In the genomic region with DNA sequence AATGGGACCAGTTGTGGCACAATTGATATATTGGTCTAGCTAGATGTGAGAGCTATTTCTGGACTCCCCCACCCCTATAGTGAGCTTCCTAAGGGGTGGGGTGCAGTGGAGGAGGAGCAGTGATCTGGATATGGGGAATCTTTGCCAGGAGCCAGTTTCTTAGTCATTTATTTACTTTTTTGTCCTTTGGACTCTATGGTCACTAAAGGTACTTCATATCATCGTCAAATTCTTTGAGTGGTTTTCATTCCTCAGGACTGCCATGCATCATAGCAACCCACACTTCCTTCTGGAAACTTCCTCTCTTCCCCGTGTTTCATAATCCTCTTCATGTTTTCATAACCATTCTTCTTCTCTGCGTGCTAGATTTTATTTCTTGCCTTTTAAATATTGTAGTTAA, we compare ENCODE assay signal across 20 mouse cellular contexts.
DNase-seq lines count a peak whose midpoint lies in the region; ATAC-seq and TF ChIP-seq lines count a peak whose summit lies in the region.
"Had no signal": no experiment of that assay in that cellular context is flagged by ENCODE, and none has a peak within 500 bp of the region (broad histone marks: within the 10 kb centered on the region; RNA-seq: fewer than 3 reads in every experiment).

No protein-coding gene starts in this region.

- H3K4me1 ChIP-seq in intestine, embryonic 16.5 days (ENCODE audit: control insufficient read depth, insufficient read depth, low read length) = 0 out of 2 replicates have a peak, but pooled peaks cover 6% of the 10 kb centered on the region
- no peaks in the 10 kb centered on the region for H3K4me1 ChIP-seq in intestine, postnatal 0 days (replicated peaks; ENCODE audit: control insufficient read depth, insufficient read depth, low read length)
- H3K4me1 ChIP-seq in kidney, postnatal 0 days (replicated peaks; ENCODE audit: insufficient read depth, low read length) = peaks cover 10% of the 10 kb centered on the region; the same call in 1 of the 2 replicates
- H3K4me1 ChIP-seq in kidney, embryonic 14.5 days (ENCODE audit: control insufficient read depth, insufficient read depth, low read length) = peaks cover 8% of the 10 kb centered on the region; the same call in 1 of the 2 replicates
- H3K4me1 ChIP-seq in small intestine, adult 2 months (ENCODE audit: control insufficient read depth, insufficient read depth, insufficient read length, low read length) = peaks cover 26% of the 10 kb centered on the region; the same call in 1 of the 2 replicates
- H3K4me1 ChIP-seq: forebrain, embryonic 13.5 days; hindbrain, embryonic 12.5 days had no signal

- no peaks in the 10 kb centered on the region for H3K27me3 ChIP-seq in intestine, embryonic 16.5 days (replicated peaks; ENCODE audit: control insufficient read depth, insufficient read depth, low read length)
- no peaks in the 10 kb centered on the region for H3K27me3 ChIP-seq in intestine, postnatal 0 days (replicated peaks; ENCODE audit: control insufficient read depth, insufficient read depth, low read length)
- no peaks in the 10 kb centered on the region for H3K27me3 ChIP-seq in kidney, postnatal 0 days (ENCODE audit: insufficient read depth, low read length)
- no peaks in the 10 kb centered on the region for H3K27me3 ChIP-seq in kidney, embryonic 14.5 days (ENCODE audit: control insufficient read depth, insufficient read depth, low read length)
- H3K27me3 ChIP-seq in small intestine, adult 2 months (ENCODE audit: control insufficient read depth, insufficient read depth, low read length) = no peaks in the 10 kb centered on the region
- H3K27me3 ChIP-seq: embryonic facial prominence, embryonic 12.5 days; forebrain, embryonic 13.5 days; hindbrain, embryonic 12.5 days had no signal

- H3K9ac ChIP-seq in intestine, embryonic 16.5 days (ENCODE audit: low read depth, low read length) = no peak overlapping the region
- no peak overlapping the region for H3K9ac ChIP-seq in intestine, postnatal 0 days (ENCODE audit: low read depth, low read length)
- no peak overlapping the region for H3K9ac ChIP-seq in kidney, postnatal 0 days (ENCODE audit: low read depth, low read length)
- H3K9ac ChIP-seq in kidney, embryonic 14.5 days (ENCODE audit: low read depth, low read length) = no peak overlapping the region
- H3K9ac ChIP-seq: embryonic facial prominence, embryonic 12.5 days; forebrain, embryonic 13.5 days; forebrain, postnatal 0 days; hindbrain, embryonic 12.5 days had no signal

- 64% methylated on average over 3 of the region's 3 CpGs for WGBS in intestine, embryonic 16.5 days
- WGBS in intestine, postnatal 0 days = 44% methylated on average over 3 of the region's 3 CpGs
- 69% methylated on average over 3 of the region's 3 CpGs for WGBS in kidney, postnatal 0 days
- 76% methylated on average over 3 of the region's 3 CpGs for WGBS in kidney, embryonic 14.5 days
- WGBS in small intestine, adult 2 months = 26% methylated on average over 3 of the region's 3 CpGs

- peak; percentile 27 for ATAC-seq in intestine, embryonic 16.5 days
- no peak for ATAC-seq in intestine, postnatal 0 days
- ATAC-seq in kidney, postnatal 0 days (replicated peaks; ENCODE audit: low FRiP score, low read depth) = 0 out of 2 replicates have a peak, but pooled peaks have one; percentile 6
- no peak for ATAC-seq in kidney, embryonic 14.5 days (ENCODE audit: low FRiP score, low TSS enrichment)
- ATAC-seq: activated CD4-positive, CD25-positive, alpha-beta regulatory T cell, adult 4 months; forebrain, embryonic 13.5 days; forebrain, postnatal 0 days had no signal

- no peak overlapping the region for H3K27ac ChIP-seq in intestine, embryonic 16.5 days (ENCODE audit: low read length)
- no peak overlapping the region for H3K27ac ChIP-seq in intestine, postnatal 0 days (ENCODE audit: low read depth, low read length)
- H3K27ac ChIP-seq in kidney, postnatal 0 days = no peak overlapping the region
- no peak overlapping the region for H3K27ac ChIP-seq in kidney, embryonic 14.5 days (ENCODE audit: low read depth, low read length)
- H3K27ac ChIP-seq in small intestine, adult 2 months (ENCODE audit: insufficient read depth, low read depth, low read length) = peak overlapping the region; percentile 71
- H3K27ac ChIP-seq: embryonic facial prominence, embryonic 12.5 days; forebrain, embryonic 13.5 days; heart, embryonic 10.5 days; hindbrain, embryonic 12.5 days had no signal

- no peak overlapping the region for H3K4me3 ChIP-seq in intestine, embryonic 16.5 days (ENCODE audit: low read length)
- no peak overlapping the region for H3K4me3 ChIP-seq in intestine, postnatal 0 days (ENCODE audit: low read depth, low read length)
- H3K4me3 ChIP-seq in kidney, postnatal 0 days (replicated peaks; ENCODE audit: low read depth, low read length) = no peak overlapping the region
- H3K4me3 ChIP-seq in kidney, embryonic 14.5 days (ENCODE audit: low read length) = no peak overlapping the region
- H3K4me3 ChIP-seq in small intestine, adult 2 months (ENCODE audit: low read depth, low read length) = no peak overlapping the region
- H3K4me3 ChIP-seq: embryonic facial prominence, embryonic 12.5 days; forebrain, embryonic 13.5 days; heart, embryonic 10.5 days; hindbrain, embryonic 12.5 days had no signal

- no peaks in the 10 kb centered on the region for H3K9me3 ChIP-seq in intestine, embryonic 16.5 days (ENCODE audit: control insufficient read depth, low read length)
- H3K9me3 ChIP-seq in intestine, postnatal 0 days (ENCODE audit: control insufficient read depth) = no peaks in the 10 kb centered on the region
- H3K9me3 ChIP-seq in kidney, postnatal 0 days (replicated peaks; ENCODE audit: low read length) = no peaks in the 10 kb centered on the region
- H3K9me3 ChIP-seq in kidney, embryonic 14.5 days (ENCODE audit: control insufficient read depth, low read length) = no peaks in the 10 kb centered on the region
- H3K9me3 ChIP-seq: embryonic facial prominence, embryonic 12.5 days; forebrain, embryonic 13.5 days; heart, embryonic 10.5 days; hindbrain, embryonic 12.5 days had no signal

- no peak for TF ChIP-seq CTCF in intestine, postnatal 0 days (IDR thresholded peaks at IDR 0.05; ENCODE audit: low read depth)
- TF ChIP-seq CTCF in kidney, postnatal 0 days (IDR thresholded peaks at IDR 0.05; ENCODE audit: low read depth) = no peak
- TF ChIP-seq CTCF in small intestine, adult 2 months (IDR thresholded peaks at IDR 0.05; ENCODE audit: extremely low read depth, insufficient read length, insufficient replicate concordance, low read depth, low read length) = no peak

- no peaks in the 10 kb centered on the region for H3K36me3 ChIP-seq in intestine, embryonic 16.5 days (ENCODE audit: control insufficient read depth, insufficient read depth, low read length)
- no peaks in the 10 kb centered on the region for H3K36me3 ChIP-seq in intestine, postnatal 0 days (ENCODE audit: control insufficient read depth, insufficient read depth)
- H3K36me3 ChIP-seq in kidney, postnatal 0 days (ENCODE audit: insufficient read depth, low read length) = no peaks in the 10 kb centered on the region
- H3K36me3 ChIP-seq in kidney, embryonic 14.5 days (ENCODE audit: control insufficient read depth, insufficient read depth, low read length) = no peaks in the 10 kb centered on the region
- no peaks in the 10 kb centered on the region for H3K36me3 ChIP-seq in small intestine, adult 2 months (ENCODE audit: control insufficient read depth, insufficient read depth, low read length)
- H3K36me3 ChIP-seq: embryonic facial prominence, embryonic 12.5 days; heart, embryonic 10.5 days; hindbrain, embryonic 12.5 days had no signal

- DNase-seq in kidney, postnatal 0 days (ENCODE audit: low spot score) = no peak
- DNase-seq in layer of hippocampus, postnatal 36 days = no peak
- no peak for DNase-seq in right cerebral cortex, adult 18-20 months
- DNase-seq: adrenal gland, postnatal 14 days; cerebellum, adult 11-12 months; cerebellum, adult 9-10 months; cerebellum, postnatal 25 days; forebrain, postnatal 0 days; gastrocnemius, postnatal 14 days; heart, postnatal 10 days; heart, postnatal 4 days had no signal

- no peak overlapping the region for H3K4me2 ChIP-seq in intestine, embryonic 16.5 days (ENCODE audit: low read depth, low read length)
- no peak overlapping the region for H3K4me2 ChIP-seq in intestine, postnatal 0 days (replicated peaks; ENCODE audit: low read depth)
- H3K4me2 ChIP-seq in kidney, postnatal 0 days (ENCODE audit: low read length) = no peak overlapping the region
- H3K4me2 ChIP-seq in kidney, embryonic 14.5 days (replicated peaks; ENCODE audit: low read depth, low read length) = no peak overlapping the region
- H3K4me2 ChIP-seq: embryonic facial prominence, embryonic 12.5 days; forebrain, embryonic 13.5 days; hindbrain, embryonic 12.5 days had no signal

- no peak for TF ChIP-seq POLR2A in small intestine, adult 2 months (IDR thresholded peaks at IDR 0.05; ENCODE audit: low read depth, low read length)

Comparison
In these comparisons a context has a peak if more than half of its experiments do, and no peak if none do; other contexts are left out.
1. ATAC-seq: peak in intestine, embryonic 16.5 days (single experiment) and kidney, postnatal 0 days (single experiment); none in intestine, postnatal 0 days (single experiment) and kidney, embryonic 14.5 days (single experiment).